Mouse (Mus musculus) embryonic facial prominence, embryonic 14.5 days (tissue): ENCODE data around the gene Rrbp1. TPM values are rescaled to one million over a fixed set of nuclear protein-coding genes. Genes with fewer than 3 reads are reported as not detected.

ENCODE experiments used
- ATAC-seq: fragments of 200-750 bp; cut with Nextera tagmentation; 2 replicates; pipeline ENCODE4 v1.8.0; 2017; ENCODE audit warnings: low read depth, moderate number of reproducible peaks, moderate TSS enrichment
- DNase-seq: peaks from one replicate; pipeline ENCODE4 v3.0.0-alpha.2; 2015; ENCODE audit warnings: low spot score
- H3K27ac ChIP-seq: fragments of 300-500 bp; sonication (generic); replicated peaks from 2 replicates; pipeline ENCODE4 v1.5.1; 2014; ENCODE audit warnings: low read depth, mild to moderate bottlenecking, low read length, moderate library complexity
- H3K27me3 ChIP-seq: fragments of 300-500 bp; sonication (generic); replicated peaks from 2 replicates; pipeline ENCODE4 v1.6.1; 2014; ENCODE audit warnings: low read length; ENCODE audit not compliant: control insufficient read depth, insufficient read depth
- H3K36me3 ChIP-seq: fragments of 300-500 bp; sonication (generic); 2 replicates; pipeline ENCODE4 v1.6.1; 2014; ENCODE audit warnings: low read length, mixed read lengths; ENCODE audit not compliant: control insufficient read depth, insufficient read depth
- H3K4me1 ChIP-seq: fragments of 300-500 bp; sonication (generic); 2 replicates; pipeline ENCODE4 v1.6.1; 2014; ENCODE audit warnings: antibody characterized with exemption, low read length; ENCODE audit not compliant: control insufficient read depth, insufficient read depth
- H3K4me2 ChIP-seq: fragments of 300-500 bp; sonication (generic); 2 replicates; pipeline ENCODE4 v1.6.1; 2014; ENCODE audit warnings: low read depth, mild to moderate bottlenecking, low read length, moderate library complexity, mixed read lengths
- H3K4me3 ChIP-seq: fragments of 300-500 bp; sonication (generic); 2 replicates; pipeline ENCODE4 v1.5.1; 2014; ENCODE audit warnings: low read depth, mild to moderate bottlenecking, low read length
- H3K9ac ChIP-seq: fragments of 300-500 bp; sonication (generic); 2 replicates; pipeline ENCODE4 v1.6.1; 2014; ENCODE audit warnings: low read depth, mild to moderate bottlenecking, low read length, moderate library complexity, mixed read lengths
- H3K9me3 ChIP-seq: fragments of 300-500 bp; sonication (generic); 2 replicates; pipeline ENCODE4 v1.6.1; 2016; ENCODE audit warnings: low read length; ENCODE audit not compliant: control insufficient read depth
- WGBS: fragments of 180-500 bp; shearing (Covaris S2); extraction: QIAGEN DNeasy Blood & Tissue Kit; methylation state at CpG from one replicate; pipeline ENCODE4 v1.1.7; 2014; 5-methylcytosine and 5-hydroxymethylcytosine counted together
- polyA plus RNA-seq: library from polyadenylated mRNA; unstranded; fragments of >200 nt; fragmentation: Nextera tagmentation; extraction: Ambion mirVana; gene quantifications from 2 replicates; pipeline ENCODE4 v1.2.1, GENCODE M21; 2014

Rrbp1 gene
- polyA plus RNA-seq, result 170 and 175 TPM in 2 replicates

DNA sequence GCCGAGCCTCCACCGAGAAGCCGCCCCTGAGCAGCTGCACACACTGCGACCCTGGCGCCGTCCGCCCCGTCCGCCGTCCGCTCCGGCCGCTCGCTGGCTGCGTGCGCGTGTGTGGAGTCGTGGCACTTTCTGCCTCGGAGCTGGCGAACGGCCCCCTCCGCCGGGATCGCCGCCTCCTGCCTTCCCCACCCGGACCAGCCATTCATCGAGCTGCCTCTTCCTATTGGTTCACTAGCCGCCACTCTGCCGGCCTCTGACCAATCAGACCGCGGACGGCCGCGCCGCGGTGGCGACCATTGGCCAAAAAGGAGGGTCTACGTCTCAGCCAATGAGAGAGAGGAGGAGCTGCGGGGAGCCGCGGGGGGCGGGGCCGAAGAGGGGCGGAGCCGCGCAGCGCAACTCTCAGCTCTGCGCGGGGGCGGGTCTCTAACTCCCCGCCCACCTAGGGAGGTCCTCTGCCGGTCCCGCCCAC is at the start of gene Rrbp1:
TSS of gene Rrbp1 (minus strand) at position 184 of the 472 bp plus-strand sequence.
- ATAC-seq (peak; percentile 99), DNase-seq (peak; percentile 98)
- H3K4me3 ChIP-seq, result peak within 1 kb of the TSS; percentile 95
- no peaks in the 10 kb centered on the region for H3K27me3 ChIP-seq
- peak within 1 kb of the TSS; percentile 69 for H3K4me2 ChIP-seq
- peaks cover 21% of the 10 kb centered on the region; the same call in 1 of the 2 replicates for H3K36me3 ChIP-seq
- WGBS, result under 1% methylated on average over 18 of the region's 53 CpGs
- peaks cover 21% of the 10 kb centered on the region for H3K4me1 ChIP-seq
- no peaks in the 10 kb centered on the region for H3K9me3 ChIP-seq
- peak within 1 kb of the TSS; percentile 98 for H3K27ac ChIP-seq
- peak within 1 kb of the TSS; percentile 99 for H3K9ac ChIP-seq

DNA sequence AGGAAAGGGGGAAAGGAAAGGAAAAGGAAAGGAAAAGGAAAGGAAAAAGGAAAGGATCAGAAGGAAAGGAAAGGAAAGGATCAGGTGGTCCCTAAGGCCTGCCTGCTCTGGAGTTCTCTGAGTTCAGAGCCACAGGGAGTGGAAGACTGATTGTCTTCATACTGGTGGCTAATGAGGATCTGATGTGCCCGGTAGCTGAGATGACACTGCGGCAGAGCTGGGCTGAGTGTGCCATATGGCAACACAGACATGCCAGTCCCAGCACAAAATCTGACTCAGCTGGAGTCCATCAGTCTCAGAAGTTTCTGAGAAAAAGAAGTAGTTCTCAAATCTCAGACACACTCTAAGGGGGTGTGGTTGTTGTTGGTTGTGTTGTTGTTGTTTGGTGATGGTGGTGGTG is 46.7 kb upstream of the Rrbp1 start:
- H3K9ac ChIP-seq, result no peak overlapping the region
- WGBS, result 54% methylated on average over 2 of the region's 2 CpGs
- DNase-seq (no peak), ATAC-seq (no peak)
- no peaks in the 10 kb centered on the region for H3K9me3 ChIP-seq
- no peaks in the 10 kb centered on the region for H3K36me3 ChIP-seq
- no peak overlapping the region for H3K27ac ChIP-seq
- H3K4me2 ChIP-seq, result no peak overlapping the region
- H3K27me3 ChIP-seq, result no peaks in the 10 kb centered on the region
- H3K4me3 ChIP-seq, result no peak overlapping the region
- no peaks in the 10 kb centered on the region for H3K4me1 ChIP-seq

DNA sequence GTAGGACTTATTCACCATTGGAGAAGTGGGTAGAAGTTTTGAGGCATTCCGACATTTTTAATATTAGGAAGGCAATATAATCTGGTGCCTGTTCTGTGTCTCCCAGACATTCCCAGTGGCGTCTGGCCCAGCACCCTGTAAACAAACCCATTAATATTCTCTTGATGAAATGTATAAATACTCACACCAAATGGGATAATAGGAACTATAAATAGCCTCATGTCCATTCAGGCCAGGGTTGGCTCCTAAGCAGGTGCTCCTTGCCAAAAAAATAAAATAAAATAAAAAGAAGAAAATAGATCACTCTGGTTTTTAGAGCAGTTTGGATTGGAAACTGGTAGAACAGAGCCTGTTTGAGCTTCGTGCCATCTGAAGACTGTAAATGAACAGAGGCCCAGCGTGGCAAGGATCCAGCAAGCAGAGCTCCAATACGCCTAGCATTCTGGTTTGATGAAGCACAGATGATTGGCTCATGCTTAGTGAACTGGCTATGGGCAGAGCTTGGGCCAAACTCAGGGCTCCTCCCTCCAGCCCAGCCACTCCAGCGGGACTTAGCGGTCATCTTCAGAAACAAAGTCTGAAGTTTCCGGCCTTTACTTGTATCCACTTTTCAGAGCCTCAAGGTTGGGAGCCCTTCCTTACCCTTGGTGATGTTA is 41.5 kb upstream of the Rrbp1 start:
- DNase-seq (peak; percentile 21), ATAC-seq (no peak)
- no peak overlapping the region for H3K4me2 ChIP-seq
- 87% methylated on average over 8 of the region's 8 CpGs for WGBS
- H3K27me3 ChIP-seq, result no peaks in the 10 kb centered on the region
- H3K36me3 ChIP-seq, result no peaks in the 10 kb centered on the region
- no peaks in the 10 kb centered on the region for H3K9me3 ChIP-seq
- no peak overlapping the region for H3K27ac ChIP-seq
- no peaks in the 10 kb centered on the region for H3K4me1 ChIP-seq
- H3K9ac ChIP-seq, result no peak overlapping the region
- H3K4me3 ChIP-seq, result no peak overlapping the region

DNA sequence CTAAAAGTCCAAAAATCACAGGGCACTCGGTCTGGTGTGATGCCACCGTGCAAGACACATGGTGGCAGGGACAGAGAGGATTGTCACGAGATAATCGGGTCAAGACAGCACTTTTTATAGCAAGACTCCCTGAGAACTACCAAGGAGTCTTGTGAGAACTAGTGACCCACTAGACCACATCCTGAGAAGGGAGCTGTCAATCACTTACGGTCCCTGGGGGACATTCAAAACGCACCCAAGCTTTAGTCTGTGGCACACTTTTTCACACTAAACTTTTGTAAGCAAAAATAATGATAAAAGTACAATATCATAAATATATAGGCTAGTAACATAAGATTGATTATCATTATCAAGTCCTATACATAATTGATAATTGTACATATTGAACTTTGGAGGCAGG is 39.8 kb upstream of the Rrbp1 start:
- DNase-seq (no peak), ATAC-seq (no peak)
- 87% methylated on average over 6 of the region's 6 CpGs for WGBS
- Histone ChIP-seq H3K27ac (no peak overlapping the region), H3K9ac (no peak overlapping the region), H3K27me3 (no peaks in the 10 kb centered on the region), H3K36me3 (no peaks in the 10 kb centered on the region), H3K4me2 (no peak overlapping the region), H3K9me3 (no peaks in the 10 kb centered on the region), H3K4me3 (no peak overlapping the region), H3K4me1 (peaks cover 4% of the 10 kb centered on the region; the same call in 1 of the 2 replicates)

DNA sequence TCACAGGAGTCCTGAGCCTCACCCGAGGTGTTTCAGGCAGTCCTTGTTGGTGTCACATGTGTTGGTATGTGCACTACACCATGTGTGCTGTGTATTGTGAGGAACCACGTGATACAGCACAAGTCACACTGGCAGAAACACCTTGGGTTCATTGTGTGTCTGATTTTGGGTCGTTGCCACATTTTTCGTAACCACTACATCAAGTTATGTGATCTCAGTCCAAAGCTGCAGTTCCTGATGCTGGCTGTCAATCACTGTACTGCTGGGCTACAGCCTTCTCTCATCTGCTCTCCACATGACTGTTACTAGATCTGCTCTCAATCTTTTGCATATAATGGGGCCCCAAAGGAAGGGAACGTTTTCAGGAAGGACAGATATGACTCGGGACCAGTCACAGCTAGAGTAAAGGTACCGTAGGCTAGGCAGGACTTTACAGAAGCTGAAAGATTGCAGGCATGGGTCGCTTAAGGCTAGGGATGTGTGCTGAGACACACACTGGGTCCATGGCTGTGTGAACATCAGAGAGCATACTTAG is 39.1 kb upstream of the Rrbp1 start:
- H3K4me3 ChIP-seq, result no peak overlapping the region
- H3K27ac ChIP-seq, result no peak overlapping the region
- no peaks in the 10 kb centered on the region for H3K36me3 ChIP-seq
- no peak overlapping the region for H3K9ac ChIP-seq
- peaks cover 4% of the 10 kb centered on the region; the same call in 1 of the 2 replicates for H3K4me1 ChIP-seq
- DNase-seq, result peak; percentile 55
- whole genome bisulfite sequencing, result 60% methylated on average over 8 of the region's 8 CpGs
- peak; percentile 42; the same call in 1 of the 2 replicates for ATAC-seq
- no peaks in the 10 kb centered on the region for H3K27me3 ChIP-seq
- no peak overlapping the region for H3K4me2 ChIP-seq
- no peaks in the 10 kb centered on the region for H3K9me3 ChIP-seq

DNA sequence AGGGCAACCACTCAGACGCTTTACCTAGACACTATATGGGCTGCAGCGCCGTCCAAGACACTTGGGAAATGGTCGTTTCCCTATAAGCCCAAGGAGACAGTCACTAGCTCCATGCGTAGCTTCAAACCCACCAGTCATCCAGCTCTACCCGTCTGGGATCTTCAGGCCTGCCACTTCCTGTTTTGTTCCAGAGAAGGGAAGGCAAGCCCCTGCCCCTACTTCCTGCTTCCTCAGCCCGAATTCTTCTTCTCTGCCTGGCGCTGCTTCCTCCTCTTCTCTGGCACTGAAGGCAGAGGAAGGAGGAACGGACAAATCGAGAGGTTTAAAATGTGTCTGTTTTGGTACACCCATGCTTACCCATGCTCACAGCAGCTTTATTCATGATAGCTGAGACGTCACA is 35.9 kb upstream of the Rrbp1 start:
- H3K4me1 ChIP-seq, result peaks cover 4% of the 10 kb centered on the region; the same call in 1 of the 2 replicates
- ATAC-seq (no peak), DNase-seq (no peak)
- peaks cover 10% of the 10 kb centered on the region for H3K9me3 ChIP-seq
- no peak overlapping the region for H3K4me3 ChIP-seq
- no peaks in the 10 kb centered on the region for H3K27me3 ChIP-seq
- H3K27ac ChIP-seq, result no peak overlapping the region
- H3K36me3 ChIP-seq, result no peaks in the 10 kb centered on the region
- no peak overlapping the region for H3K9ac ChIP-seq
- H3K4me2 ChIP-seq, result no peak overlapping the region
- WGBS, result 60% methylated on average over 11 of the region's 11 CpGs

DNA sequence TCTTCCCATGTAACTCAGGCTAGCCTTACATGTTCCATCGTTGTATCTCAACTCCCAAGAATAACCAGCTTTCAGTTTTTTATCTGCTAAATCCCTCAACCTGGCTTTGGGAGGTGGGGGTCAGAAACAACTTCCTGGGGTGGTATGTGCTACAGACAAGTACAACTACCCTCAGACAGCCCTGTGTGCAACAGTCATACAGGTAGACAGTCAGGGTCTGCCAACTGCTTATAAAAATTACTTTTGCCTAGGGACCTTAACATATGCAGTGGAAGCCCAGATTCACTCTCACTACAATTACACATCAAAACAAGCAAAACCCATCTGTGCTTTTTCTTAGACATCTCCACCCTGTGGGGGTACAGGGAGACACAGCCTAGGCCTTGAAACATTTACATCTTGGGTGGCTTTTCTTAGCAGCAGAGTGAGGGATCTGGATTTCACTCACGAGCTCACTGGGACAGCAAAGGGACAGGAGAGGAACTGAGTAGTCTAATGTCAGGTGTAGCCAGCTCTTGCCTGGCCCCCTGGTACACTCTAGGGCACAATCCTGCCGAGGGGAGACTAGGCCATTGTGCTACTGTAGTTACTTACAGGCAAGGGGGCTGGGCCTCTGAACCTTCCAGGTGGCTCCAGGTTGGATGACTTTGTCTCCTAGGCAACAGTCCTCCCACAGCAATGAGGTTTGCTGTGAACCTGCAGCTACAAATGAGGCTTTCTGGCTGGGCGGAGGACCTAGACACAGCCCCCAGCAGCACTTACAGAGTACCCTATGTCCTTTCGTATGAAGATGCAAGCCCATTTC is 34.9 kb upstream of the Rrbp1 start:
- no peak overlapping the region for H3K4me3 ChIP-seq
- DNase-seq (no peak), ATAC-seq (peak; percentile 82; the same call in 1 of the 2 replicates)
- H3K4me1 ChIP-seq, result peaks cover 4% of the 10 kb centered on the region; the same call in 1 of the 2 replicates
- 67% methylated on average over 5 of the region's 5 CpGs for WGBS
- H3K9me3 ChIP-seq, result peaks cover 10% of the 10 kb centered on the region
- no peaks in the 10 kb centered on the region for H3K27me3 ChIP-seq
- H3K36me3 ChIP-seq, result no peaks in the 10 kb centered on the region
- no peak overlapping the region for H3K27ac ChIP-seq
- no peak overlapping the region for H3K9ac ChIP-seq
- H3K4me2 ChIP-seq, result no peak overlapping the region

DNA sequence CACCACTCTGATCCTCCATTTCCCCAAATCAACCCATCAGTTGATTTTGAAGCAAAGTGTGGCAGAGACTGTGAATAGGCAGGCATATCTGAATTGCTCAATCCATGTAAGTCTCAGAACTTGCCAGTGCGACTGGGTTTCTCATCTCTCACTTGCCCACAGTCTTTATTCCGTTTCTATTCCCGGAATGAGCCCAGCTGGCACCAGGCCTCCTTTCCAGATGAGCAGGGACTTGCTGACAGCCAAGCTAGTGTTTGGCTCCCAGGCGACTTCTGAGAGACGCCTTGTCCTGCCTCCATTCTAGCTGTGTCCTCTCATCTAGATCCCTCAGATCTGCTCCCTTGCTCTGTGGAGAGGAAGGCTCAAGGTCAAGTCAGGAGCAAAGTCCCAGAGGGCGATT is 33.7 kb upstream of the Rrbp1 start:
- WGBS, result 65% methylated on average over 6 of the region's 6 CpGs

More for the DNA sequence above, 33.7 kb upstream of the Rrbp1 start:
- no peak overlapping the region for H3K4me2 ChIP-seq
- H3K9me3 ChIP-seq, result peaks cover 10% of the 10 kb centered on the region
- no peak overlapping the region for H3K27ac ChIP-seq
- no peak for DNase-seq
- ATAC-seq, result no peak
- no peaks in the 10 kb centered on the region for H3K27me3 ChIP-seq
- H3K4me3 ChIP-seq, result no peak overlapping the region
- no peaks in the 10 kb centered on the region for H3K36me3 ChIP-seq
- no peak overlapping the region for H3K9ac ChIP-seq
- peaks cover 4% of the 10 kb centered on the region; the same call in 1 of the 2 replicates for H3K4me1 ChIP-seq
